8 mouse cellular contexts compared by ENCODE assay signal in genomic region chr13:58273411-58274258, GRCm38 (mm10). TPM values are rescaled to one million over a fixed set of nuclear protein-coding genes. Genes with fewer than 3 reads are reported as not detected.
A peak's percentile ranks its signal among the peaks of the same experiment; 100 is the strongest.
DNase-seq lines count a peak whose midpoint lies in the region; ATAC-seq lines count a peak whose summit lies in the region.

No protein-coding gene starts in this region.

- H3K27me3 ChIP-seq in embryonic facial prominence, embryonic 14.5 days (replicated peaks; ENCODE audit: control insufficient read depth, insufficient read depth, low read length) = no peaks in the 10 kb centered on the region
- H3K27me3 ChIP-seq in limb, embryonic 13.5 days = peaks cover 13% of the 10 kb centered on the region
- H3K27me3 ChIP-seq in midbrain, embryonic 11.5 days (ENCODE audit: control insufficient read depth, insufficient read depth, low read length) = no peaks in the 10 kb centered on the region
- no peaks in the 10 kb centered on the region for H3K27me3 ChIP-seq in stomach, embryonic 15.5 days (replicated peaks)

- no peaks in the 10 kb centered on the region for H3K36me3 ChIP-seq in embryonic facial prominence, embryonic 14.5 days (ENCODE audit: control insufficient read depth, insufficient read depth, low read length)
- H3K36me3 ChIP-seq in limb, embryonic 13.5 days = no peaks in the 10 kb centered on the region
- H3K36me3 ChIP-seq in midbrain, embryonic 11.5 days (ENCODE audit: control insufficient read depth, insufficient read depth, low read length) = no peaks in the 10 kb centered on the region
- no peaks in the 10 kb centered on the region for H3K36me3 ChIP-seq in stomach, embryonic 15.5 days

- DNase-seq in kidney, adult 18-20 months = peak; percentile 47
- no peak for DNase-seq in kidney, adult 11 months
- DNase-seq in adrenal gland, postnatal 25 days = peak; percentile 38
- DNase-seq in embryonic facial prominence, embryonic 14.5 days (ENCODE audit: low spot score) = peak; percentile 71
- DNase-seq in midbrain, embryonic 11.5 days (ENCODE audit: low spot score, missing footprints) = peak; percentile 94

- H3K4me1 ChIP-seq in embryonic facial prominence, embryonic 14.5 days (ENCODE audit: control insufficient read depth, insufficient read depth, low read length) = peaks cover 5% of the 10 kb centered on the region
- peaks cover 17% of the 10 kb centered on the region for H3K4me1 ChIP-seq in limb, embryonic 13.5 days
- H3K4me1 ChIP-seq in midbrain, embryonic 11.5 days (ENCODE audit: control insufficient read depth, insufficient read depth, low read length) = peaks cover 14% of the 10 kb centered on the region
- H3K4me1 ChIP-seq in stomach, embryonic 15.5 days = no peaks in the 10 kb centered on the region

- peak overlapping the region; percentile 80 for H3K27ac ChIP-seq in embryonic facial prominence, embryonic 14.5 days (replicated peaks; ENCODE audit: low read depth, low read length)
- peak overlapping the region; percentile 64; the same call in 1 of the 2 replicates for H3K27ac ChIP-seq in limb, embryonic 13.5 days
- H3K27ac ChIP-seq in midbrain, embryonic 11.5 days (ENCODE audit: low read depth, low read length) = peak overlapping the region; percentile 80
- peak overlapping the region; percentile 81 for H3K27ac ChIP-seq in stomach, embryonic 15.5 days

- H3K4me2 ChIP-seq in embryonic facial prominence, embryonic 14.5 days (ENCODE audit: low read depth, low read length) = peak overlapping the region; percentile 87
- H3K4me2 ChIP-seq in limb, embryonic 13.5 days (replicated peaks) = peak overlapping the region; percentile 73
- peak overlapping the region; percentile 71 for H3K4me2 ChIP-seq in midbrain, embryonic 11.5 days
- H3K4me2 ChIP-seq in stomach, embryonic 15.5 days = peak overlapping the region; percentile 91

- peak overlapping the region; percentile 84 for H3K9ac ChIP-seq in embryonic facial prominence, embryonic 14.5 days (ENCODE audit: low read depth, low read length)
- H3K9ac ChIP-seq in limb, embryonic 13.5 days = peak overlapping the region; percentile 76
- H3K9ac ChIP-seq in midbrain, embryonic 11.5 days (ENCODE audit: low read length) = peak overlapping the region; percentile 88
- H3K9ac ChIP-seq in stomach, embryonic 15.5 days = peak overlapping the region; percentile 78

- no peaks in the 10 kb centered on the region for H3K9me3 ChIP-seq in embryonic facial prominence, embryonic 14.5 days (ENCODE audit: control insufficient read depth, low read length)
- no peaks in the 10 kb centered on the region for H3K9me3 ChIP-seq in limb, embryonic 13.5 days
- no peaks in the 10 kb centered on the region for H3K9me3 ChIP-seq in midbrain, embryonic 11.5 days (ENCODE audit: control insufficient read depth, low read length)
- no peaks in the 10 kb centered on the region for H3K9me3 ChIP-seq in stomach, embryonic 15.5 days

- H3K4me3 ChIP-seq in embryonic facial prominence, embryonic 14.5 days (ENCODE audit: low read depth, low read length) = peak overlapping the region; percentile 91
- peak overlapping the region; percentile 65 for H3K4me3 ChIP-seq in limb, embryonic 13.5 days
- peak overlapping the region; percentile 94 for H3K4me3 ChIP-seq in midbrain, embryonic 11.5 days (ENCODE audit: low read depth, low read length)
- peak overlapping the region; percentile 88 for H3K4me3 ChIP-seq in stomach, embryonic 15.5 days (replicated peaks)

- WGBS in embryonic facial prominence, embryonic 14.5 days = under 1% methylated on average over 34 of the region's 115 CpGs
- WGBS in limb, embryonic 13.5 days = under 1% methylated on average over 70 of the region's 115 CpGs
- under 1% methylated on average over 102 of the region's 115 CpGs for WGBS in midbrain, embryonic 11.5 days
- WGBS in stomach, embryonic 15.5 days = under 1% methylated on average over 92 of the region's 115 CpGs

- ATAC-seq in embryonic facial prominence, embryonic 14.5 days (ENCODE audit: low read depth) = peak; percentile 72
- peak; percentile 24 to 44; a peak in 2 of 4 replicates for ATAC-seq in hematopoietic stem cell, adult 5-6 weeks (replicated peaks in 1 of 2; ENCODE audit: insufficient read depth in 1 of 2, low FRiP score in 2 of 2, low TSS enrichment in 1 of 2, low read depth in 1 of 2, poor library complexity in 2 of 2, severe bottlenecking in 2 of 2)
- ATAC-seq in limb, embryonic 13.5 days (ENCODE audit: low FRiP score, low read depth) = peak; percentile 71
- peak; percentile 77 for ATAC-seq in midbrain, embryonic 11.5 days (ENCODE audit: low FRiP score)
- ATAC-seq in stomach, embryonic 15.5 days (ENCODE audit: insufficient read depth, low FRiP score, low read depth) = peak; percentile 42

RNA-seq across cellular contexts. Expression of gene Gkap1, which starts 1.9 kb away (rescaled TPM):
- total RNA-seq in adrenal gland, postnatal 25 days (2021) = 43.8 and 47.3 TPM in 2 replicates
- polyA plus RNA-seq in embryonic facial prominence, embryonic 14.5 days (2014; fragmentation: Nextera tagmentation; extraction: Ambion mirVana) = 26.3 and 28.6 TPM in 2 replicates
- total RNA-seq in hematopoietic stem cell, adult 5-6 weeks (2017) = 44.8 and 48.2 TPM in 2 replicates
- polyA plus RNA-seq in limb, embryonic 13.5 days (2015; fragmentation: Nextera tagmentation; extraction: Ambion mirVana) = 25.1 TPM in 2 replicates
- polyA plus RNA-seq in midbrain, embryonic 11.5 days (2014; fragmentation: Nextera tagmentation; extraction: Ambion mirVana) = 40.8 and 45.5 TPM in 2 replicates
- 28.6 and 32.3 TPM in 2 replicates for polyA plus RNA-seq in stomach, embryonic 15.5 days (2015; fragmentation: Nextera tagmentation; extraction: Ambion mirVana)

RNA-seq across cellular contexts. Expression of gene Ubqln1, which starts 58.2 kb away (rescaled TPM):
- 118 and 136 TPM in 2 replicates for total RNA-seq in adrenal gland, postnatal 25 days (2021)
- polyA plus RNA-seq in embryonic facial prominence, embryonic 14.5 days (2014; fragmentation: Nextera tagmentation; extraction: Ambion mirVana) = 89.4 and 91.9 TPM in 2 replicates
- 64.4 and 66.5 TPM in 2 replicates for total RNA-seq in hematopoietic stem cell, adult 5-6 weeks (2017)
- polyA plus RNA-seq in limb, embryonic 13.5 days (2015; fragmentation: Nextera tagmentation; extraction: Ambion mirVana) = 94.0 and 101 TPM in 2 replicates
- polyA plus RNA-seq in midbrain, embryonic 11.5 days (2014; fragmentation: Nextera tagmentation; extraction: Ambion mirVana) = 150 and 155 TPM in 2 replicates
- polyA plus RNA-seq in stomach, embryonic 15.5 days (2015; fragmentation: Nextera tagmentation; extraction: Ambion mirVana) = 96.7 and 104 TPM in 2 replicates
